Mouse (Mus musculus): ENCODE data around the gene Ptk7. TPM values are rescaled to one million over a fixed set of nuclear protein-coding genes. Genes with fewer than 3 reads are reported as not detected.

Ptk7 gene
- total RNA-seq, 1 experiment from 2014 or later: 6.7 TPM

GRCm38 (mm10) chr17:46645561-46646321, 16.4 kb upstream of the Ptk7 start, which contains the start of the genes Klc4 and Mrpl2:
TSS of gene Klc4 (minus strand) at chr17:46646022.
TSS of gene Mrpl2 (plus strand) at chr17:46646229.
- ATAC-seq (replicated peaks; ENCODE audit: low read depth, poor library complexity, severe bottlenecking): peak; percentile 82

GRCm38 (mm10) chr17:46644916-46645475, 15.7 kb upstream of the Ptk7 start:
- ATAC-seq (replicated peaks; ENCODE audit: low read depth, poor library complexity, severe bottlenecking): no peak

GRCm38 (mm10) chr17:46644152-46644805, 15.0 kb upstream of the Ptk7 start:
- ATAC-seq (replicated peaks; ENCODE audit: low read depth, poor library complexity, severe bottlenecking): no peak

DNA sequence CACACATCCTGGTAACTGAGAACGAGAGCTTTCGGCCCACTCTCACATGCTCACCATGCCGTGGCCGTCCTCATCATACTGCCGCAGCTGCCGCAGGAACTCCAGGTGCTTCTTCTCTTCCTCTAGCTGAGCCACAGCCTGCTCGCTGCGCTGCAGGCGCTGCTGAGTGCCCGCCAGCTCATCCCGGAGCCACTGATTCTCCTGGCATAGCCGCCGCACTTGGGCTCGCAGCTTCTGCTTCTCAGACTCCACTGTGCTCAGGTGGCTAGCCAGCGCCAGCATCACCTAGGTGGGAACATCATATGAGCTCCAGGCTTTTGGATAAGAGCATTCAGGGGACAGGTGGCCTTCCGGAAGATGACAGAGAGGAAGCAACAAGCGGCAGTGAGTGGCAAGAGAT, 12.8 kb upstream of the Ptk7 start:
- ATAC-seq (replicated peaks; ENCODE audit: low read depth, poor library complexity, severe bottlenecking): no peak

GRCm38 (mm10) chr17:46639929-46640328, 10.6 kb upstream of the Ptk7 start:
- ATAC-seq (replicated peaks; ENCODE audit: low read depth, poor library complexity, severe bottlenecking): peak; percentile 72

GRCm38 (mm10) chr17:46636831-46637523, 7.7 kb upstream of the Ptk7 start:
- peak; percentile 61 for ATAC-seq (replicated peaks; ENCODE audit: low read depth, poor library complexity, severe bottlenecking)

DNA sequence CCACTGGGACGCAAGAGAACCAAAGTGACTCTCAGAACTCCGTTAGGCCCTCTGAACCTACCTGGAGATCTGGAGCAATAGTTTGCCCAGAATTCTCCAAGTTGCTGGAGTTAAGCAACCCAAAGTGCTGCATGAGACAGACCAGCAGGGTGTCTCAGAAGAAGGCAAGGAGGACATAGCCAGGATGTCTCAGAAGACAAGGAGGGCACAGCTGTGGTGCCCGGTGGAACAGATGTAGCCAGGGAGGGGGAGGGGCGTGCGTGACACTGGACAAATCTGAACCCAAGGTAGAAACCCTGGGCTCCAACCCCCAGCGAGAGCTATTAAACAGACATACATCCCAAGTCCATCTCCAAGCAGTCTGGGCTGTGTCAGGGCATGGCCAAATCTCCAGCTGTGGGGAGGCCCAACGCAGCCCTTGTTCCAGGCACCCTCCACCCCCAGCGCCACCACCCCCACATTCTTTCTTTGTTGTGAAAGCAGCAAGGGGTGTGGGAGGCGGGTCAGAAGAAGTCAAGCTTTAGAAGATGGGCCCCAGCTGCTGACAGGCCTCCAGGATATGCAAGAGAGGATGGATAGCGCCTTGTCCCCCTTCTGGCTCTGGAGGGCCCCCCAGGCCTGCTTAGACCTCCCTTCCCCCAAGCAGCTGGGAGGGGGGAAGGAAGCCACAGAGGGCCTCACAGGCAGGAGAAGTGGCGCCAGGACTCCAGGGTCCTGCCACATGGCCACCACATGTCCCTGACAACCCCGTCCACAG, 559 bp upstream of the Ptk7 start:
- peak; percentile 23; the same call in 1 of the 2 replicates for ATAC-seq (replicated peaks; ENCODE audit: low read depth, poor library complexity, severe bottlenecking)

GRCm38 (mm10) chr17:46628471-46628790, 873 bp downstream of the Ptk7 start:
- no peak for ATAC-seq (replicated peaks; ENCODE audit: low read depth, poor library complexity, severe bottlenecking)

GRCm38 (mm10) chr17:46627409-46627808, 1.9 kb downstream of the Ptk7 start:
- ATAC-seq (replicated peaks; ENCODE audit: low read depth, poor library complexity, severe bottlenecking): no peak

DNA sequence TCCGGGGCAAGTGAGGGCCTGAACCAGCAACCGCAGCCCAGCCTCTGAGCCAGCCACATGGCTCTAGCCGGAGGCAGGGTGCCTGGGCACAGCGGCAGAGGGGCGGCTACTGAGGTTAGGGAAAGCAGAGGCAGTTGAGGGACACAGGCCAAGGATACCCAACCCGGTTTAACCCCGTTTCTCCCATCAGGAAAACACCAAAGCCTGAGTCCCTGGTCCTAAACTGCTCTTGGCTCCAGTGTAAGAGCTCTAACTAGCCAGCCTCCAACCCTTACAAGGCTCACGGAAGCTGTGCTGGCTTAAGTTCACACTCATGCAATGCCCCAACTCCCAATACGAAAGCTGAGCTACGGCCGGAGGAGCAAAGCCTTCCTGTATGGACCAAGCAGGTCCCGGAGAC, 4.7 kb downstream of the Ptk7 start:
- ATAC-seq (replicated peaks; ENCODE audit: low read depth, poor library complexity, severe bottlenecking): peak; percentile 2; the same call in 1 of the 2 replicates

DNA sequence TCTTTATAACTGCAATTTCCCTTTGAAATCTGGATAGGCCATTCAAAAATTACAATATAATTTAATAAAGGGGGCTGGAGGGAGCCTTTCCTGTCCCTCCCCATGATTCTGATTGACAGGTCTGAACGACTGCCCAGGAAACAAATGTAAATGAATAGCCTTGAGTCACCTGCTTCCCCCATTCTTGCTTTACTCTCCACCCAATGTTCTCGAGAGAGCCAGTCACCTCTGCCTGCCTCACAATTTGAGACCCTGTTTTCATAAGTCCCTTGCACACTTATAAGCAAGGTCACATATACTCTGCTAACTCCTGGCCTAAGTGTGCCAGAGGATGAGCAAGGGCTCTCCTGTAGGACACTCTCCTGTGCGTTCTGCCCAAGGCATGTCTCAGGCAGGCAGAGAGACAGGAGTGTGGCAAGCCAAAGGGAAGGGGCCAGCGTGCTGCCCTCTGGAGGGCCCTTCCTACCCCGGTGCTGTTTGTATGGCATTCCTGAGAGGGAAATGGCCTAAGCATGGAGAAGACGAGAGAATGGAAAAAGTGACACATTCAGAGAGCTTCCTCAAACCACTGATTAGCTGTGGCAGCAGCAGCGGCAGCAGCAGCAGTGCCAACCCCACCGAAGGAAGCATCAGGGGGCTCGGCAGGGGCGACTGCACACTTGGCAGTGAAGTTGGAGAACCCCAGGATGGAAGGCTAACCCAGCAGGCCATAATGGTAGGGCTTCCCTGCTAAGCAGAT, 5.3 kb downstream of the Ptk7 start:
- peak; percentile 27 for ATAC-seq (replicated peaks; ENCODE audit: low read depth, poor library complexity, severe bottlenecking)

GRCm38 (mm10) chr17:46622269-46622668, 7.0 kb downstream of the Ptk7 start:
- peak; percentile 77 for ATAC-seq (replicated peaks; ENCODE audit: low read depth, poor library complexity, severe bottlenecking)

GRCm38 (mm10) chr17:46621324-46621723, 8.0 kb downstream of the Ptk7 start:
- ATAC-seq (replicated peaks; ENCODE audit: low read depth, poor library complexity, severe bottlenecking): peak; percentile 59

DNA sequence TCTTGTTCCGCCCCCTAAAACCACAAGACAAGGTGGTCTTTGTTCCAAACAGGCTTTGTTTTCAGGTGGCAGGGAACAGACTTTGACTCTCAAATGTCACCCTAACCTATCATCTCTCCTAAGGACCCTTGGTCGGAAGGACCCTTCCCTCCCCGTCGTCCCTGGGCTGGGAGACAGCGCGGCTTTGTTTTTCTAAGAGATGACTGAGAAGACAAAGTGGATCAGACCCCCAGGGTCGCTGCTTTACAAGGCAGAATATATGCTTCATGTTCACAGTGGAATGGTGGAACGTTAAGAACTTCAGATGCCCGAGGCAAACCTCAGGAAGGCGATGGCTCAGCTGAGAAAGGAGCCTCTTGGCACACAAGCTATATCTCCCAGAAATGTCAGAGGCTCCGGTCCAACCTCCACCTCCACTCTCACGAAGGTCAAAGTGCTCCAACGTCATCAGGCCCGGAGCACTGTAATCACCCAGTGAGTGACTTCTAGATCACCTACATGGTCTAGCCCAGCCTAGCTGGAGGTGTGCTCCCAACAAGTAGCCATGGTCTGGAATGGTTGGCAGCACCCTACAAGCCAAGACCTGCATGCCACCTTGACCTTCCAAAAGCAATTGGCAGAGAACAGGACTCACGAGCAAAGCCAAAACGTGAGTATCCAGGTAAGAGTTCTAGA, 9.5 kb downstream of the Ptk7 start:
- no peak for ATAC-seq (replicated peaks; ENCODE audit: low read depth, poor library complexity, severe bottlenecking)

DNA sequence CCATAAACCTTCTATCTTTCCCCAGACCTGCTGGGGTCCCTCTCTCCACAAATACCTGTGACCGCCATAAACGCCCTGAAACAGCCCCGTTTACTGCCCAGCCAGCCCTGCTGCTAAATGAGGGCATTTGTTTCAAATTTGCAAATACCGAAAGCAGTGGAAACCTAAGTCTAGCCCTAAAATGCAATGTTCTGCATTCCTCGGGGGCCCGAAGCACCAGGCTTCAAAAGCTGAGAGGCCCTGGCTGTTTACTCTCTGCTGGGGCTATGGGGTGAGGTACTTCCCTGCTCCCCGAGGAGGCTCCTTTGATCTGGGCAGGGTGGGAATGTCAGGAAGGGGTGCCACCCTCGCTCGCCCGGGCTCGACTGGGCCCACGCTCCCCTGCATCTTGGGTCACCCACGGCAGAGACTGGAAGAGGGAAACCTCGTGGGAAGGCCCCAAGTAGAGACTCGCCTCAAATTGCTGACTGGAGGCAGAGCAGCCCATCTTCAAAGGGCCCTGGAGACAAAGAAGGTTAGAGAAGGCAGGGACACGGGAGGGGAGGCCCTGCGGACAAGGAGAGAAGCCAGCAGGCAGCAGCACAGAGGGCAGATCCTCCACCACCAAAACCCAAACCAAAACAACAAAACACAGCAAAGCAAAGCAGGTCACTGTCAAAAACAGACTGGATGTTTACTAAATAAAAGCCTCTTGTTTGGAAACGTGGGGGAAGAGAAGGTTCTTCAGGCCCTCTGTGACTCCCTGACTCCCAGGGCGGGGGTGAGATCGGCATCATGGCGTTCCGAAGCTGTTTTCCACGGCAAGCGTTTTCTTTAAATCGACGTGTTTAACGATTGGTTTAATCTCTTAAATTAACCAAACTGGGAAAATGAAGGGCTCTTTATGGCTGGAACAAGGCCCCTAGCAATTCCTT, 10.3 kb downstream of the Ptk7 start:
- no peak for ATAC-seq (replicated peaks; ENCODE audit: low read depth, poor library complexity, severe bottlenecking)

DNA sequence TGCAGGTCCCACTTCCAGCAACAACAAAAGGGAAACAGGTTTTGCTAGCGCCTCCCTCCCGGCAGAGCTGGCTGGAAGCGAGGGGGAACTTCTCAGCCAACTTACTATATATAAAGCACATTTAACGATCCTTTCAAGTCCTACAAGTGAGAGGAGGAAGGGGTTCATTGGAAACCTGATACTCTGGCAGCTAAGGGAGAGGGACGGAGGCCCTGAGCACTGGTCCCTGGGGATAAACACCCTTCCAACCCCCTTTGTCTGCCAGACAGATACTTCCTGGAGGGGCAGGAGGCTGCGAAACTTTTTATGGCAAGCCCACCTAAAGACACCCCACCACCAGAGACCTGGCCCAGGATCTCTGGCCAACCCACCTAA, 10.9 kb downstream of the Ptk7 start:
- no peak for ATAC-seq (replicated peaks; ENCODE audit: low read depth, poor library complexity, severe bottlenecking)

DNA sequence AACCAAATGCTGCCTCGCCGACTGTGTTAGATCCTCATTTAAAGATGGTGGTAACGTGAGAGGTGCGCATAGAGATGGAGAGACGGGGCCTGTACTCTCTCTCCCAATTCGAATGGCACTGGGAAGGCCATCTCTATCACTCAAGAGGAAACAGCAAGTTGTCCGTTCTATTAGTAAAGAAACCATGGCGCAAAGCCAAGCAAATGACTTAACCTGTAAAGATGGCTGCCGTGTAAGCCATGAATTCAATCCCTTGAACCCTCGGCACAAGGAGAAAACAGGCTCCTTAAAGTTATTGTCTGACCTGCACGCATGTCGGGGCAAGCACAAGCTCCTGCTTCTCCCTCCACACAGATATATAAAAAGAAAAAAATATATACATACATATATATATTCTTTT, 11.5 kb downstream of the Ptk7 start:
- ATAC-seq (replicated peaks; ENCODE audit: low read depth, poor library complexity, severe bottlenecking): no peak

GRCm38 (mm10) chr17:46613229-46613628, 16.1 kb downstream of the Ptk7 start:
- no peak for ATAC-seq (replicated peaks; ENCODE audit: low read depth, poor library complexity, severe bottlenecking)

All from common myeloid progenitor, adult 5-6 weeks (primary cell).